Mouse (Mus musculus) erythroblast, embryonic 14.5 days (primary cell): Measurements from ENCODE around the gene Rhbdl3.

Experiments used
- GATA1 ChIP-seq: IDR thresholded peaks from 2 replicates; pipeline ENCODE4 v1.6.1; 2012; ENCODE audit warnings: low read length, inconsistent platforms, mixed read lengths
- TAL1 ChIP-seq: IDR thresholded peaks from 3 replicates; pipeline ENCODE4 v1.6.1; 2012; ENCODE audit warnings: low read length, inconsistent platforms, mixed read lengths

DNA sequence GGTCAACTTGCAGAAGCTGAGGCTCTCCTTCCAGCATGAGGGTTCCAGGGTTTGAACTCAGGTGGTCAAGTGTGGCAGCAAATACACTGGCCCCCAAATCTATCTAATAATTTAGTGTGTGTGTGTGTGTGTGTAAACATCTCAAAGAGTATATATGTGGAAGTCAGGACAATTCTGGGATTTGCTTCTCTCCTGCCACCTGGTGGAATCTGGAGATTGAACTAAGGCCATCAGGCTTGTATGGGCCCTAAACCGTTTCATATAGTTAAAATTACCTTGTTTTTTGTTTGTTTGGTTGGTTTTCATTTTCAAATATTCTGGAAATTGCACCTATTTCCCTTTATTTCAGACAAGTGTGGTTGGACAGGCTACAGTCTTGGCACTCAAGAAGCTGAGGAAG lies 68.2 kb downstream of the Rhbdl3 start:
- TF ChIP-seq TAL1 (no peak), GATA1 (no peak)
